Mouse (Mus musculus) liver, adult 2 months (tissue): ENCODE data around the gene Scd1. TPM values are rescaled to one million over a fixed set of nuclear protein-coding genes. Genes with fewer than 3 reads are reported as not detected.

Experiments used
- DNase-seq: peaks from one replicate; pipeline ENCODE4 v3.0.0-alpha.2; 2011; ENCODE audit warnings: low read depth, low spot score; ENCODE audit errors: extremely low read depth
- H3K27ac ChIP-seq: fragments of 200-500 bp; replicated peaks from 2 replicates; pipeline ENCODE4 v1.5.1; 2012; ENCODE audit warnings: low read depth, mild to moderate bottlenecking, control low read depth, inconsistent platforms, low read length; ENCODE audit not compliant: insufficient read depth
- H3K27me3 ChIP-seq: fragments of 200-500 bp; 2 replicates; pipeline ENCODE4 v1.6.1; 2012; ENCODE audit warnings: mild to moderate bottlenecking, moderate library complexity, low read length, inconsistent platforms; ENCODE audit not compliant: control insufficient read depth, insufficient read depth
- H3K36me3 ChIP-seq: fragments of 200-500 bp; 2 replicates; pipeline ENCODE4 v1.6.1; 2012; ENCODE audit warnings: low read length, inconsistent platforms; ENCODE audit not compliant: control insufficient read depth, insufficient read depth
- H3K4me1 ChIP-seq: fragments of 200-500 bp; 2 replicates; pipeline ENCODE4 v1.6.1; 2011; ENCODE audit warnings: low read length; ENCODE audit not compliant: control insufficient read depth, insufficient read depth
- H3K4me3 ChIP-seq: fragments of 200-500 bp; 2 replicates; pipeline ENCODE4 v1.5.1; 2011; ENCODE audit warnings: low read depth, mild to moderate bottlenecking, control low read depth, low read length, moderate library complexity; ENCODE audit not compliant: insufficient read depth
- H3K79me2 ChIP-seq: fragments of 200-500 bp; 2 replicates; pipeline ENCODE4 v1.6.1; 2012; ENCODE audit warnings: inconsistent platforms, mild to moderate bottlenecking, low read length, moderate library complexity; ENCODE audit not compliant: control insufficient read depth, insufficient read depth
- H3K9ac ChIP-seq: fragments of 200-500 bp; 2 replicates; pipeline ENCODE4 v1.6.1; 2012; ENCODE audit warnings: low read depth, mild to moderate bottlenecking, control low read depth, inconsistent platforms, low read length
- CTCF ChIP-seq: fragments of 200-500 bp; IDR thresholded peaks from 2 replicates; pipeline ENCODE4 v1.5.1; 2011; ENCODE audit warnings: low read depth, low read length, control low read depth
- POLR2A ChIP-seq: fragments of 200-500 bp; IDR thresholded peaks from 2 replicates; pipeline ENCODE4 v1.6.1; 2011; ENCODE audit warnings: low read length, control low read depth; ENCODE audit not compliant: insufficient read depth; ENCODE audit errors: extremely low read depth
- WGBS: fragments of 180-500 bp; shearing (Covaris S2); methylation state at CpG from one replicate; pipeline ENCODE4 v1.1.7; 2018; 5-methylcytosine and 5-hydroxymethylcytosine counted together
- polyA plus RNA-seq: library from polyadenylated mRNA; depleted of rRNA; stranded (reverse); fragments of >200 nt; gene quantifications from 2 replicates; pipeline ENCODE4 v1.2.3, GENCODE M21; 2012
- total RNA-seq: library from RNA; depleted of rRNA; stranded (reverse); fragments of >200 nt; gene quantifications from 2 replicates; pipeline ENCODE4 v1.2.3, GENCODE M21; 2014

Gene Scd1
- total and polyA plus RNA-seq, 2 experiments = 1,338 to 8,115 TPM

- Histone ChIP-seq H3K4me3 (no peak overlapping the region), H3K9ac (no peak overlapping the region), H3K36me3 (no peaks in the 10 kb centered on the region), H3K27me3 (no peaks in the 10 kb centered on the region), H3K79me2 (no peaks in the 10 kb centered on the region), H3K27ac (0 out of 2 replicates have a peak overlapping the region, but pooled peaks have one; percentile 30), H3K4me1 (peaks cover 3% of the 10 kb centered on the region; the same call in 1 of the 2 replicates)
- 22% methylated on average over 4 of the region's 4 CpGs for WGBS
- DNase-seq = peak; percentile 98
- TF ChIP-seq CTCF (no peak), POLR2A (no peak)
Measured at GRCm38 (mm10) chr19:44380065-44380464, 27.6 kb downstream of the Scd1 start.

GRCm38 (mm10) chr19:44379090-44379489, 28.6 kb downstream of the Scd1 start:
- peaks cover 3% of the 10 kb centered on the region; the same call in 1 of the 2 replicates for H3K4me1 ChIP-seq
- no peak for TF ChIP-seq CTCF
- TF ChIP-seq POLR2A = no peak
- H3K27ac ChIP-seq = no peak overlapping the region
- H3K4me3 ChIP-seq = no peak overlapping the region
- no peaks in the 10 kb centered on the region for H3K79me2 ChIP-seq
- DNase-seq = no peak
- no peaks in the 10 kb centered on the region for H3K36me3 ChIP-seq
- no peaks in the 10 kb centered on the region for H3K27me3 ChIP-seq
- no peak overlapping the region for H3K9ac ChIP-seq

- WGBS = 74% methylated on average over 5 of the region's 5 CpGs
- Histone ChIP-seq H3K4me1 (peaks cover 3% of the 10 kb centered on the region; the same call in 1 of the 2 replicates), H3K79me2 (no peaks in the 10 kb centered on the region), H3K27ac (no peak overlapping the region), H3K36me3 (no peaks in the 10 kb centered on the region), H3K27me3 (no peaks in the 10 kb centered on the region), H3K4me3 (no peak overlapping the region), H3K9ac (no peak overlapping the region)
- TF ChIP-seq CTCF (no peak), POLR2A (no peak)
- no peak for DNase-seq
Measured at GRCm38 (mm10) chr19:44377629-44378375, 29.9 kb downstream of the Scd1 start.

GRCm38 (mm10) chr19:44376511-44376951, 31.1 kb downstream of the Scd1 start:
- no peak overlapping the region for H3K9ac ChIP-seq
- TF ChIP-seq CTCF (no peak), POLR2A (no peak)
- no peaks in the 10 kb centered on the region for H3K36me3 ChIP-seq
- DNase-seq = no peak
- no peak overlapping the region for H3K4me3 ChIP-seq
- 81% methylated on average over 3 of the region's 3 CpGs for WGBS
- no peaks in the 10 kb centered on the region for H3K79me2 ChIP-seq
- H3K27me3 ChIP-seq = no peaks in the 10 kb centered on the region
- H3K27ac ChIP-seq = no peak overlapping the region
- peaks cover 3% of the 10 kb centered on the region; the same call in 1 of the 2 replicates for H3K4me1 ChIP-seq

- Histone ChIP-seq H3K36me3 (no peaks in the 10 kb centered on the region), H3K79me2 (no peaks in the 10 kb centered on the region), H3K27ac (no peak overlapping the region), H3K9ac (no peak overlapping the region), H3K4me1 (no peaks in the 10 kb centered on the region), H3K4me3 (no peak overlapping the region), H3K27me3 (no peaks in the 10 kb centered on the region)
- TF ChIP-seq POLR2A (no peak), CTCF (peak; percentile 84)
- DNase-seq = peak; percentile 71
- WGBS = 10% methylated on average over 6 of the region's 6 CpGs
Measured at GRCm38 (mm10) chr19:44372969-44373368, 34.7 kb downstream of the Scd1 start.

- Histone ChIP-seq H3K9ac (no peak overlapping the region), H3K4me3 (no peak overlapping the region), H3K36me3 (no peaks in the 10 kb centered on the region), H3K79me2 (no peaks in the 10 kb centered on the region), H3K27me3 (no peaks in the 10 kb centered on the region), H3K4me1 (no peaks in the 10 kb centered on the region), H3K27ac (no peak overlapping the region)
- DNase-seq = no peak
- TF ChIP-seq CTCF (no peak), POLR2A (no peak)
- WGBS = 65% methylated on average over 5 of the region's 5 CpGs
Measured at GRCm38 (mm10) chr19:44370231-44370630, 37.4 kb downstream of the Scd1 start.
